Mouse (Mus musculus) forebrain, embryonic 15.5 days (tissue): ENCODE results near the gene Tln2. TPM values are rescaled to one million over a fixed set of nuclear protein-coding genes. Genes with fewer than 3 reads are reported as not detected.

Experiments used
- ATAC-seq: fragments of 200-750 bp; cut with Nextera tagmentation; replicated peaks from 2 replicates; pipeline ENCODE4 v1.8.0; 2017; ENCODE audit warnings: mild to moderate bottlenecking, moderate TSS enrichment, moderate library complexity
- H3K27ac ChIP-seq: fragments of 300-500 bp; sonication (generic); replicated peaks from 2 replicates; pipeline ENCODE4 v1.5.1; 2015; ENCODE audit warnings: mild to moderate bottlenecking, inconsistent platforms
- H3K27me3 ChIP-seq: fragments of 300-500 bp; sonication (generic); 2 replicates; pipeline ENCODE4 v1.6.1; 2015; ENCODE audit warnings: inconsistent platforms
- H3K36me3 ChIP-seq: fragments of 300-500 bp; sonication (generic); 2 replicates; pipeline ENCODE4 v1.6.1; 2015; ENCODE audit warnings: mild to moderate bottlenecking, inconsistent platforms
- H3K4me1 ChIP-seq: fragments of 300-500 bp; sonication (generic); 2 replicates; pipeline ENCODE4 v1.6.1; 2015; ENCODE audit warnings: inconsistent platforms
- H3K4me2 ChIP-seq: fragments of 300-500 bp; sonication (generic); replicated peaks from 2 replicates; pipeline ENCODE4 v1.6.1; 2015; ENCODE audit warnings: mild to moderate bottlenecking, inconsistent platforms
- H3K4me3 ChIP-seq: fragments of 300-500 bp; sonication (generic); 2 replicates; pipeline ENCODE4 v1.5.1; 2015; ENCODE audit warnings: mild to moderate bottlenecking, inconsistent platforms
- H3K9ac ChIP-seq: fragments of 300-500 bp; sonication (generic); replicated peaks from 2 replicates; pipeline ENCODE4 v1.6.1; 2015; ENCODE audit warnings: mild to moderate bottlenecking, inconsistent platforms
- H3K9me3 ChIP-seq: fragments of 300-500 bp; sonication (generic); 2 replicates; pipeline ENCODE4 v1.6.1; 2016; ENCODE audit warnings: inconsistent platforms
- WGBS: fragments of 180-500 bp; shearing (Covaris S2); methylation state at CpG from one replicate; pipeline ENCODE4 v1.1.7; 2015; ENCODE audit warnings: mixed read lengths; 5-methylcytosine and 5-hydroxymethylcytosine counted together
- microRNA counts: library from miRNA; unstranded; fragments of <30 nt; microRNA quantifications from one replicate; lab custom pipeline; 2016
- microRNA-seq: library from miRNA; unstranded; fragments of <30 nt; microRNA quantifications from one replicate; pipeline ENCODE4, GENCODE M21; 2016
- polyA plus RNA-seq: library from polyadenylated mRNA; unstranded; fragments of >200 nt; fragmentation: Nextera tagmentation; extraction: Ambion mirVana; gene quantifications from 2 replicates; pipeline ENCODE4 v1.2.1, GENCODE M21; 2015

Gene Tln2
- polyA plus RNA-seq, 1 experiment from 2014 or later, result 17.5 TPM

- Histone ChIP-seq H3K9ac (no peak overlapping the region), H3K4me1 (no peaks in the 10 kb centered on the region), H3K4me2 (no peak overlapping the region), H3K4me3 (no peak overlapping the region), H3K36me3 (no peaks in the 10 kb centered on the region), H3K27ac (no peak overlapping the region), H3K9me3 (no peaks in the 10 kb centered on the region), H3K27me3 (no peaks in the 10 kb centered on the region)
- WGBS, result 86% methylated on average over 5 of the region's 5 CpGs
- ATAC-seq, result no peak
These were observed 381.3 kb downstream of the Tln2 start for GRCm38 (mm10) chr9:67178203-67178602.

- no peaks in the 10 kb centered on the region for H3K36me3 ChIP-seq
- ATAC-seq, result no peak
- 90% methylated on average over 8 of the region's 8 CpGs for WGBS
- no peak overlapping the region for H3K27ac ChIP-seq
- H3K27me3 ChIP-seq, result no peaks in the 10 kb centered on the region
- H3K9ac ChIP-seq, result no peak overlapping the region
- H3K4me2 ChIP-seq, result no peak overlapping the region
- H3K9me3 ChIP-seq, result no peaks in the 10 kb centered on the region
- no peak overlapping the region for H3K4me3 ChIP-seq
- no peaks in the 10 kb centered on the region for H3K4me1 ChIP-seq
These were observed 383.4 kb downstream of the Tln2 start for GRCm38 (mm10) chr9:67176073-67176472.

GRCm38 (mm10) chr9:67173816-67174215 lies 385.7 kb downstream of the Tln2 start:
- no peaks in the 10 kb centered on the region for H3K4me1 ChIP-seq
- H3K36me3 ChIP-seq, result no peaks in the 10 kb centered on the region
- no peak for ATAC-seq
- H3K4me2 ChIP-seq, result no peak overlapping the region
- H3K27ac ChIP-seq, result no peak overlapping the region
- 91% methylated on average over 6 of the region's 6 CpGs for WGBS
- no peaks in the 10 kb centered on the region for H3K9me3 ChIP-seq
- no peak overlapping the region for H3K9ac ChIP-seq
- no peaks in the 10 kb centered on the region for H3K27me3 ChIP-seq
- no peak overlapping the region for H3K4me3 ChIP-seq

GRCm38 (mm10) chr9:67173154-67173553 lies 386.3 kb downstream of the Tln2 start:
- no peak overlapping the region for H3K4me2 ChIP-seq
- no peak overlapping the region for H3K9ac ChIP-seq
- no peak overlapping the region for H3K27ac ChIP-seq
- 94% methylated on average over 4 of the region's 4 CpGs for WGBS
- ATAC-seq, result no peak
- no peaks in the 10 kb centered on the region for H3K36me3 ChIP-seq
- no peak overlapping the region for H3K4me3 ChIP-seq
- no peaks in the 10 kb centered on the region for H3K9me3 ChIP-seq
- H3K27me3 ChIP-seq, result no peaks in the 10 kb centered on the region
- no peaks in the 10 kb centered on the region for H3K4me1 ChIP-seq

GRCm38 (mm10) chr9:67171409-67171808 lies 388.1 kb downstream of the Tln2 start:
- no peak for ATAC-seq
- Histone ChIP-seq H3K4me1 (no peaks in the 10 kb centered on the region), H3K27ac (no peak overlapping the region), H3K4me2 (no peak overlapping the region), H3K36me3 (no peaks in the 10 kb centered on the region), H3K9me3 (no peaks in the 10 kb centered on the region), H3K27me3 (no peaks in the 10 kb centered on the region), H3K4me3 (no peak overlapping the region), H3K9ac (no peak overlapping the region)
- WGBS, result 94% methylated on average over 4 of the region's 4 CpGs

- H3K36me3 ChIP-seq, result no peaks in the 10 kb centered on the region
- H3K9ac ChIP-seq, result no peak overlapping the region
- no peaks in the 10 kb centered on the region for H3K4me1 ChIP-seq
- WGBS, result 94% methylated on average over 8 of the region's 8 CpGs
- no peak overlapping the region for H3K4me3 ChIP-seq
- H3K27ac ChIP-seq, result no peak overlapping the region
- H3K4me2 ChIP-seq, result no peak overlapping the region
- H3K9me3 ChIP-seq, result no peaks in the 10 kb centered on the region
- no peaks in the 10 kb centered on the region for H3K27me3 ChIP-seq
- no peak for ATAC-seq
These were observed 388.7 kb downstream of the Tln2 start for GRCm38 (mm10) chr9:67170759-67171158.

GRCm38 (mm10) chr9:67170047-67170446 lies 389.5 kb downstream of the Tln2 start:
- Histone ChIP-seq H3K4me2 (no peak overlapping the region), H3K4me1 (no peaks in the 10 kb centered on the region), H3K9me3 (no peaks in the 10 kb centered on the region), H3K27me3 (no peaks in the 10 kb centered on the region), H3K27ac (no peak overlapping the region), H3K36me3 (no peaks in the 10 kb centered on the region), H3K4me3 (no peak overlapping the region), H3K9ac (no peak overlapping the region)
- WGBS, result 84% methylated on average over 3 of the region's 3 CpGs
- no peak for ATAC-seq

MicroRNAs encoded within 50 kb of the gene (microRNA counts, 519-probe panel; counts per million panel counts)
- 2,051 counts per million, percentile 27 among the panel's probes with 10 or more counts for microRNA mmu-miR-190 (lab: Ali Mortazavi, UCI)

Small RNA genes within 50 kb of the gene (microRNA-seq; reads per million reads assigned to microRNA genes)
- gene Mir190a, result 48.3 reads per million, percentile 44 among the genes with 10 or more reads in this experiment

Other genes with a start within 250 kb of the Tln2 start
- gene C2cd4b, start 199.7 kb upstream of the Tln2 start, polyA plus RNA-seq, result 0.22 and 0.24 TPM in 2 replicates